Mouse (Mus musculus): Measurements from ENCODE around the gene Xrcc4. TPM values are rescaled to one million over a fixed set of nuclear protein-coding genes. Genes with fewer than 3 reads are reported as not detected.

Gene Xrcc4
- polyA plus RNA-seq, 1 experiment, result 6.0 TPM

DNA sequence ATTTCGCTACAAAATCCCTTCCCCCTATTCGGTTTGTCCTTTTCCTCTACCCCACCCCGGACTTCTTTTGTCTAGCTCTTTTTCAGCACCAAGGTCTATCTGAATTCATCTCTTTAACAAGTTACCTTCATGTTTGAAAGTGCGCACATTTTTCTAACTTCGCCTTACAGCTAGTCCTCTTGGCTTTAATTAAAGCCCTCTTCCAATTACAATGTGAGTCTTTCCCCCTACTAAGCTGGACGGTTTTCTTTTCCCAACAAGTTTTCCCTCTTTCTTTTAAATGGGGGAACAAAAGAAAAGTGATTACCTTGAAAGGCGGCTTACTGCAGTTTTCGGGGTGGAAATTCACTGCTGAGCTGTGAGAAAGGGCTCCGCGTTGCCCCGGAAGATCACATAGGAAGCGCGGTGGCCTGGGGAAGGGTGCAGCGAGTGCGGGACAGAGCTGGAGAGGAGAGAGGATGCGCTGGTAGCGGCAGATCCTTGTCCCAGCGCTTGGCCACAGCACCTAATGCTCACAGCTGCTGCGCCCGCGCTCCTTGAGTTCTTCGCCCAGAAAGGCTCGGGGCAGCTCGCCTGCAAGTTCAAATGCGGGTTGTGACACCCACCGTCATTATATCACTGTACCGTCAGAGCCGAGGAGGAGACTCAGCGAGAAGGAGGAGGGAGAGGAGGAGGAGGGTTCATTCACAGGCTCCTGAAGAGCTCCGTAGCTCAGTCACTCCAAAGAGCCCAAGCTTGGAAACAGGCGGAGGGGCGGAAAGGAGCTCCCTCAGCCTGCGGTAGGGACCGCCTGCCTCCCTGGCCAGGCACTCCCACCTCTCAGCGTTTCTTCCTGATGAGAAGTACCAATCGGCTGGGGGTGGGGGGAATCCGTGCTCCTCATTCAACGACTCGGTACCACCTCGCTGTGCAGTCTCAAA, 347.4 kb downstream of the Xrcc4 start, which contains the start of gene Vcan:
Vcan (minus strand) TSS at position 744 of the 920 bp plus-strand sequence.
- Histone ChIP-seq H3K79me3 (ENCODE audit: low read depth) (peaks cover 17% of the 10 kb centered on the region), H3K79me2 (ENCODE audit: control insufficient read depth, insufficient read depth) (peaks cover 32% of the 10 kb centered on the region), H3K27me3 (ENCODE audit: control insufficient read depth, insufficient read depth, insufficient read length) (no peaks in the 10 kb centered on the region), H3K4me3 (ENCODE audit: insufficient read depth, poor library complexity, severe bottlenecking) (peak within 1 kb of the TSS; percentile 39), H3ac (ENCODE audit: control insufficient read depth, insufficient read length, low read depth) (peak within 1 kb of the TSS; percentile 70), H3K36me3 (ENCODE audit: control insufficient read depth, insufficient read depth) (no peaks in the 10 kb centered on the region)
- TF ChIP-seq CTCF (IDR thresholded peaks at IDR 0.05; ENCODE audit: control insufficient read depth, insufficient read depth, insufficient read length) (no peak), MYOG (IDR thresholded peaks at IDR 0.05; ENCODE audit: control insufficient read depth, extremely low read depth, insufficient read length) (no peak), CEBPB (IDR thresholded peaks at IDR 0.05; ENCODE audit: low read depth) (no peak), FOSL1 (IDR thresholded peaks at IDR 0.05; ENCODE audit: insufficient read depth, low read length, poor library complexity, severe bottlenecking) (no peak), MYOD1 (IDR thresholded peaks at IDR 0.05; ENCODE audit: control insufficient read depth, insufficient read length, low read depth) (no peak), USF1 (IDR thresholded peaks at IDR 0.05; ENCODE audit: low read depth) (no peak), MAX (IDR thresholded peaks at IDR 0.05) (no peak)

DNA sequence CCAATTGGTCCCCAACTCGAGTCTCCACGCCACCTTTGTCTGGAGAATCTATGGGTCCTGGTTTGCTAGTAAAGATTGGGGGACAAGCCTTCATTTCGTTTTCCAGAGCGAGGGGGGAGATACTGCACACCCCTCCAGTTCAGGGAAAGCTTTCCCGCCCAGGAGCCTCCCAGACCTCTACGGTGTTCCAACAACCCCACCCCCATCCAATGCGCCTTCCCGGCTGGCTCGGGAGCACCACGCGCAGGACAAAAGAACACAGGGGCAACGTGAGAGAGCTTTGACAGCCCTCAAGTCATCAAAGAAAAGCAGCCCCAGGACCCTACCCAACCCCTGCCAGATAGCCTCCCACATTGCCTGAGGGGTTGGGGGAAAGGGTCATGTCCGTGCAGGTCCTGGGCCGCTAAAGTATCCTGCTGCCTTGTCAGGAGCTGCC, 348.3 kb downstream of the Xrcc4 start:
- peak; percentile 14 for TF ChIP-seq MAX (IDR thresholded peaks at IDR 0.05)
- TF ChIP-seq MYOG (IDR thresholded peaks at IDR 0.05; ENCODE audit: control insufficient read depth, extremely low read depth, insufficient read length), result no peak

DNA sequence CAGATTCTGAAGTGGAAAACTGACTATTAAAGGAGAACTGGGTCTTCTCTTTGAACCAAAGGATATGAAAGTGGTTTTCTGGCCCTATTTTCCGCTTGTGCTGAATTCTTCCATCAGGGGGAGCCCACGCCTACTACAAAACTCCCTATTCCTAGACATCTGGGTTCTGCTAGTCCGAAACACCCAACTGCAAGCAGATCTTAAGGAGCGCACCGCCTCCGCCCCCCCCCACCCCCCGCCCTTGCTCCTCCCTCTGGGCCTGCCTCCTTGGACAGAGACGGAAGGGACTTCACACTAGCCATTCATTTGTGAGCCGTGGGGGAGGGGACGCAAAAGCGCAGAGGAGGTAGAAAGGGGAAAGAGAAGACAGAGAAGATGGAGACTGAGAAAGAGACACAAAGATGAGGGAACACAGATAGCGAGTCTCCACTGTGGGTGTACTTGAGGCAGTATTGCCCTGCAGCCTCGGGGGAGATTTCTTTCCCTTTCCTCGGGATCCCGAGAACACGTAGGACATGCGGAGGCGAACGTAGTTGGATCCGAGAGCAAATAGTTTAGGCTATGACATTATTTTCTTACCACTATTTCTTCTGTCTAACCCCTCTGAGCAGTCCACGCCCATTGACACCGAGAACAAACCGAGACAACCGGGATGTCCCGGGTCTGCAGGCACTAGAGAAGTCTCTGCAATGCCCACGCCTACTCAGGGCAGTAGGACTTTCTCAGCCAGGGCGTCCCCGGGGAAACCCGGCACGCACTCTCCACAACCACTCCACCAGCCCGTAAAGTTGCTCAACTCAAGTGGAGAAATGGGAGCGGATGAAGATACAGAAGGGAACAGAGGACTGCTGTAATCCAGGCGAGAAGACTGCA, 348.9 kb downstream of the Xrcc4 start:
- Histone ChIP-seq H3ac (ENCODE audit: control insufficient read depth, insufficient read length, low read depth) (peak overlapping the region; percentile 78), H3K79me3 (ENCODE audit: low read depth) (peaks cover 28% of the 10 kb centered on the region), H3K4me3 (ENCODE audit: insufficient read depth, poor library complexity, severe bottlenecking) (peak overlapping the region; percentile 59), H3K79me2 (ENCODE audit: control insufficient read depth, insufficient read depth) (peaks cover 47% of the 10 kb centered on the region), H3K36me3 (ENCODE audit: control insufficient read depth, insufficient read depth) (no peaks in the 10 kb centered on the region), H3K27me3 (ENCODE audit: control insufficient read depth, insufficient read depth, insufficient read length) (no peaks in the 10 kb centered on the region)
- TF ChIP-seq CEBPB (IDR thresholded peaks at IDR 0.05; ENCODE audit: low read depth) (peak; percentile 35), FOSL1 (IDR thresholded peaks at IDR 0.05; ENCODE audit: insufficient read depth, low read length, poor library complexity, severe bottlenecking) (no peak)

More for the DNA sequence above, 348.3 kb downstream of the Xrcc4 start:
- Histone ChIP-seq H3K36me3 (ENCODE audit: control insufficient read depth, insufficient read depth) (no peaks in the 10 kb centered on the region), H3K27me3 (ENCODE audit: control insufficient read depth, insufficient read depth, insufficient read length) (no peaks in the 10 kb centered on the region), H3ac (ENCODE audit: control insufficient read depth, insufficient read length, low read depth) (peak overlapping the region; percentile 70), H3K79me2 (ENCODE audit: control insufficient read depth, insufficient read depth) (peaks cover 41% of the 10 kb centered on the region), H3K79me3 (ENCODE audit: low read depth) (peaks cover 24% of the 10 kb centered on the region), H3K4me3 (ENCODE audit: insufficient read depth, poor library complexity, severe bottlenecking) (peak overlapping the region; percentile 39)

DNA sequence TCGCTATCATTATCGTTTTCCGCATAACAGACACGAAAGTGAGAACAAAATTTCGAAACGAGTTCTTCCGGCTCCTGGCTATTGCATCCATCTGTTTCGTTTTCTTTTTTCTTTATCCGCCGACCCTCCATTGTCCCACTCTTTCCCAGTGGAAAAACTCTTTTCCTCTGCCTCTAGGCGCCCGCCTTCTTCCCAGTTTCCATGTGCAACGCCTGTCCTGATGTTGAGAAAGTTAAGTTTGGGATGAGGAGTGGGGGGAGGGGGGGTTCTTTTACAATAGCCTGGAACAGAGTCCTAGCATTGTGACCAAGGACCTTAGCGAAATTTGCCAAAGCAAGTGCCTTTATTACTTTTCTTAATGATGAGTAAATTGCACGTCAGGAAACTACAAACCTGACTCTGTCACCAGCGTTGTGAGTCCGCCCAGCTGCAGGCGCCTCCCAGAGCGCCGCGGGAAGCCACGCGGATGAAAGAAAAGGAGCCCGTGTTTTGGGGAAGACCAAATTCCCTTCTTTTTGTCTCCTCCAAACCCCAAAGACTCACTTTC, 349.6 kb downstream of the Xrcc4 start:
- TF ChIP-seq MAX (IDR thresholded peaks at IDR 0.05), result peak; percentile 3
- no peak for TF ChIP-seq MYOG (IDR thresholded peaks at IDR 0.05; ENCODE audit: control insufficient read depth, extremely low read depth, insufficient read length)
- no peaks in the 10 kb centered on the region for H3K36me3 ChIP-seq (ENCODE audit: control insufficient read depth, insufficient read depth)
- peaks cover 53% of the 10 kb centered on the region for H3K79me2 ChIP-seq (ENCODE audit: control insufficient read depth, insufficient read depth)
- H3K4me3 ChIP-seq (ENCODE audit: insufficient read depth, poor library complexity, severe bottlenecking), result peak overlapping the region; percentile 59
- peak overlapping the region; percentile 78 for H3ac ChIP-seq (ENCODE audit: control insufficient read depth, insufficient read length, low read depth)
- peaks cover 28% of the 10 kb centered on the region for H3K79me3 ChIP-seq (ENCODE audit: low read depth)
- no peaks in the 10 kb centered on the region for H3K27me3 ChIP-seq (ENCODE audit: control insufficient read depth, insufficient read depth, insufficient read length)

DNA sequence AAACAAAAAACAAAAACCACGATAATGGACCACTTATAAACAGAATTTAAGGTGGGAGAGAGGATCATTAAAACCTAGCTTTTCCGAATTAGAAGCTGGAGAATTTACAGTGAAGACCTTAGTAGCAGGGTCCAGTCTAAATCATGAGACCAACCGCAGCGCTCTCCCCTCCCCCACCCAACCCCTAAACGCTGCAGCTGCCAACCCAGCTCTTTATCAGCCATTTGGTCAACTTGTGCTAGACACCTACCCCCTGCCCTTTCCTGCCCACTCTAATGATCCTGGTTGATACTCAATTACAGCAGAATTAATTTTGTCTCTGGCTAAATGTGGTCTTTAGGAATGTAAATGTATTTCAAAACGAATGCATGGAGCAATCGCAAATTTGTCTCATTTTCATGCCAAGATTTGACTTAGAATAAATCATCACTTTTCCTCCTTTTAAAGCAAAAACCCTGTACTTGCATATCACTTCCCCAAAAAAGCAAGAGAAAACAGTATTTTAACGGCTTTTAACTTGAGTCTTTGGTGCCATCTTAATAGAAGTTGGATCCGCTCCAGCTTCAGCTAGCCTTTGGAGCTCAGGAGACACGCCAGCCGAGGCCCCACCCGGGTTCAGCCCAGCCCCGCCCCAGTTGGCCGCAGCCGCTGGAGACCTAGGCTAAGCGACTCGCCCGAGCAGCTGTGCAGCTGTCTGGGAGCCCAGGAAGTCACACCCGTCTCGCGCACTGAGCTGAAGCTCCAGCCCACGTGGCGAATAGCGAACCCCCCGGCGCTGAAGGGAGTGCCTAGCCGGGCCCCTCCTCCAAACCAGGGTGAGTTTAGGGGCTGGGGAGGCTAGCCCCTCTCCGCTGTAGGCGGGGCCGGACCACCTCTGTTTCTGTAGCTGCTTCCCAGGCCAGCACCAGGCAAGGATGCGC, 350.4 kb downstream of the Xrcc4 start:
- H3K79me3 ChIP-seq (ENCODE audit: low read depth), result peaks cover 28% of the 10 kb centered on the region
- no peaks in the 10 kb centered on the region for H3K36me3 ChIP-seq (ENCODE audit: control insufficient read depth, insufficient read depth)
- H3K27me3 ChIP-seq (ENCODE audit: control insufficient read depth, insufficient read depth, insufficient read length), result no peaks in the 10 kb centered on the region
- peak overlapping the region; percentile 78 for H3ac ChIP-seq (ENCODE audit: control insufficient read depth, insufficient read length, low read depth)
- peak; percentile 65 for TF ChIP-seq USF1 (IDR thresholded peaks at IDR 0.05; ENCODE audit: low read depth)
- no peak for TF ChIP-seq MYOG (IDR thresholded peaks at IDR 0.05; ENCODE audit: control insufficient read depth, extremely low read depth, insufficient read length)
- peak; percentile 86 for TF ChIP-seq MAX (IDR thresholded peaks at IDR 0.05)
- peak; percentile 86 for TF ChIP-seq MYOD1 (IDR thresholded peaks at IDR 0.05; ENCODE audit: control insufficient read depth, insufficient read length, low read depth)
- no peak for TF ChIP-seq CEBPB (IDR thresholded peaks at IDR 0.05; ENCODE audit: low read depth)
- no peak for TF ChIP-seq CTCF (IDR thresholded peaks at IDR 0.05; ENCODE audit: control insufficient read depth, insufficient read depth, insufficient read length)
- TF ChIP-seq FOSL1 (IDR thresholded peaks at IDR 0.05; ENCODE audit: insufficient read depth, low read length, poor library complexity, severe bottlenecking), result no peak
- H3K79me2 ChIP-seq (ENCODE audit: control insufficient read depth, insufficient read depth), result peaks cover 59% of the 10 kb centered on the region
- H3K4me3 ChIP-seq (ENCODE audit: insufficient read depth, poor library complexity, severe bottlenecking), result peak overlapping the region; percentile 59

All from C2C12 (cell line).